Mouse (Mus musculus): ENCODE results near the gene Utrn. TPM values are rescaled to one million over a fixed set of nuclear protein-coding genes. Genes with fewer than 3 reads are reported as not detected.

Utrn gene
- polyA plus RNA-seq, 2 experiments, result 34.1 to 76.0 TPM

GRCm38 (mm10) chr10:12866971-12867732 is 2.0 kb downstream of the Utrn start:
- Histone ChIP-seq H3K27me3 (ENCODE audit: control insufficient read depth, insufficient read depth, low read length) (no peaks in the 10 kb centered on the region), H3K27ac (replicated peaks; ENCODE audit: low read depth, low read length) (no peak overlapping the region), H3K9me3 (ENCODE audit: control insufficient read depth, low read length) (no peaks in the 10 kb centered on the region), H3K4me3 (replicated peaks; ENCODE audit: low read length) (peak overlapping the region; percentile 74), H3K36me3 (ENCODE audit: control insufficient read depth, insufficient read depth, low read length) (no peaks in the 10 kb centered on the region), H3K4me2 (replicated peaks; ENCODE audit: low read depth, low read length, severe bottlenecking) (peak overlapping the region; percentile 83), H3K9ac (ENCODE audit: low read depth, low read length, severe bottlenecking) (peak overlapping the region; percentile 88), H3K4me1 (ENCODE audit: control insufficient read depth, insufficient read depth, low read length) (peaks cover 4% of the 10 kb centered on the region; the same call in 1 of the 2 replicates)
- DNase-seq (ENCODE audit: low spot score) (peak; percentile 46), ATAC-seq (ENCODE audit: low FRiP score, low read depth) (no peak)
- WGBS, result 2% methylated on average over 28 of the region's 28 CpGs
- no peak for TF ChIP-seq POLR2A (IDR thresholded peaks at IDR 0.05; ENCODE audit: borderline replicate concordance, extremely low read depth, insufficient read depth, insufficient read length)

- no peak for TF ChIP-seq POLR2A (IDR thresholded peaks at IDR 0.05; ENCODE audit: borderline replicate concordance, extremely low read depth, insufficient read depth, insufficient read length)
- Histone ChIP-seq H3K27ac (replicated peaks; ENCODE audit: low read depth, low read length) (no peak overlapping the region), H3K27me3 (ENCODE audit: control insufficient read depth, insufficient read depth, low read length) (no peaks in the 10 kb centered on the region), H3K4me3 (replicated peaks; ENCODE audit: low read length) (no peak overlapping the region), H3K4me2 (replicated peaks; ENCODE audit: low read depth, low read length, severe bottlenecking) (no peak overlapping the region), H3K4me1 (ENCODE audit: control insufficient read depth, insufficient read depth, low read length) (peaks cover 16% of the 10 kb centered on the region; the same call in 1 of the 2 replicates), H3K9me3 (ENCODE audit: control insufficient read depth, low read length) (no peaks in the 10 kb centered on the region), H3K9ac (ENCODE audit: low read depth, low read length, severe bottlenecking) (no peak overlapping the region), H3K36me3 (ENCODE audit: control insufficient read depth, insufficient read depth, low read length) (peaks cover 10% of the 10 kb centered on the region)
- ATAC-seq (ENCODE audit: low FRiP score, low read depth) (no peak), DNase-seq (ENCODE audit: low spot score) (no peak)
- WGBS, result 81% methylated on average over 6 of the region's 6 CpGs
Observed at GRCm38 (mm10) chr10:12865201-12865600, 4.0 kb downstream of the Utrn start.

GRCm38 (mm10) chr10:12863581-12863980 is 5.6 kb downstream of the Utrn start:
- 93% methylated on average over 9 of the region's 9 CpGs for WGBS
- H3K9me3 ChIP-seq (ENCODE audit: control insufficient read depth, low read length), result no peaks in the 10 kb centered on the region
- no peak overlapping the region for H3K9ac ChIP-seq (ENCODE audit: low read depth, low read length, severe bottlenecking)
- H3K27ac ChIP-seq (replicated peaks; ENCODE audit: low read depth, low read length), result no peak overlapping the region
- ATAC-seq (ENCODE audit: low FRiP score, low read depth), result no peak
- no peak overlapping the region for H3K4me2 ChIP-seq (replicated peaks; ENCODE audit: low read depth, low read length, severe bottlenecking)
- TF ChIP-seq POLR2A (IDR thresholded peaks at IDR 0.05; ENCODE audit: borderline replicate concordance, extremely low read depth, insufficient read depth, insufficient read length), result no peak
- H3K27me3 ChIP-seq (ENCODE audit: control insufficient read depth, insufficient read depth, low read length), result no peaks in the 10 kb centered on the region
- peaks cover 17% of the 10 kb centered on the region; the same call in 1 of the 2 replicates for H3K4me1 ChIP-seq (ENCODE audit: control insufficient read depth, insufficient read depth, low read length)
- H3K36me3 ChIP-seq (ENCODE audit: control insufficient read depth, insufficient read depth, low read length), result peaks cover 13% of the 10 kb centered on the region
- H3K4me3 ChIP-seq (replicated peaks; ENCODE audit: low read length), result no peak overlapping the region
- no peak for DNase-seq (ENCODE audit: low spot score)

GRCm38 (mm10) chr10:12862047-12862446 is 7.1 kb downstream of the Utrn start:
- no peak for TF ChIP-seq POLR2A (IDR thresholded peaks at IDR 0.05; ENCODE audit: borderline replicate concordance, extremely low read depth, insufficient read depth, insufficient read length)
- H3K27me3 ChIP-seq (ENCODE audit: control insufficient read depth, insufficient read depth, low read length), result no peaks in the 10 kb centered on the region
- no peak for DNase-seq (ENCODE audit: low spot score)
- no peak for ATAC-seq (ENCODE audit: low FRiP score, low read depth)
- H3K4me2 ChIP-seq (replicated peaks; ENCODE audit: low read depth, low read length, severe bottlenecking), result no peak overlapping the region
- H3K9me3 ChIP-seq (ENCODE audit: control insufficient read depth, low read length), result no peaks in the 10 kb centered on the region
- H3K4me1 ChIP-seq (ENCODE audit: control insufficient read depth, insufficient read depth, low read length), result peaks cover 17% of the 10 kb centered on the region; the same call in 1 of the 2 replicates
- no peak overlapping the region for H3K4me3 ChIP-seq (replicated peaks; ENCODE audit: low read length)
- peaks cover 13% of the 10 kb centered on the region for H3K36me3 ChIP-seq (ENCODE audit: control insufficient read depth, insufficient read depth, low read length)
- 75% methylated on average over 8 of the region's 8 CpGs for WGBS
- no peak overlapping the region for H3K9ac ChIP-seq (ENCODE audit: low read depth, low read length, severe bottlenecking)
- H3K27ac ChIP-seq (replicated peaks; ENCODE audit: low read depth, low read length), result no peak overlapping the region

DNA sequence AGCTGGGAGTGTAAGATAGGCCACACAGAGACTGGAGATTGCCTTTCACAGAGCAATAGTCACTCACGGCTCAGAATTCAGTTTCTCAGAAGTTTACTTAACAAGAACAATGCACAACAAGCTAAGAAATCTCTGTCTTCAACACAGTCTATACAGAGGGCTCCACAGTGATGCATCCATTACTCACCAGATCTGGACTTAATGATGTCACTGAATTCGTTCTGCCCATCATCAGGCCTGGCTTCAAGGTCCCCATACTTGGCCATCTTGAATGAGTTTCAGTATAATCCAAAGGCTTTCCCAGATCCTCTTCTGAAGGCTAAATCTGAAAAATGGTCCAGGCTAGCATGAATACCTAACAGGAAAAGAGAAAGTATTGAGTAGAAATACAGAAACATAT is 7.8 kb downstream of the Utrn start:
- no peak for ATAC-seq (ENCODE audit: low FRiP score, low read depth)
- Histone ChIP-seq H3K4me1 (ENCODE audit: control insufficient read depth, insufficient read depth, low read length) (peaks cover 13% of the 10 kb centered on the region; the same call in 1 of the 2 replicates), H3K36me3 (ENCODE audit: control insufficient read depth, insufficient read depth, low read length) (peaks cover 13% of the 10 kb centered on the region), H3K27ac (replicated peaks; ENCODE audit: low read depth, low read length) (no peak overlapping the region), H3K4me3 (replicated peaks; ENCODE audit: low read length) (no peak overlapping the region), H3K27me3 (ENCODE audit: control insufficient read depth, insufficient read depth, low read length) (no peaks in the 10 kb centered on the region), H3K9me3 (ENCODE audit: control insufficient read depth, low read length) (no peaks in the 10 kb centered on the region), H3K9ac (ENCODE audit: low read depth, low read length, severe bottlenecking) (no peak overlapping the region), H3K4me2 (replicated peaks; ENCODE audit: low read depth, low read length, severe bottlenecking) (no peak overlapping the region)
- TF ChIP-seq POLR2A (IDR thresholded peaks at IDR 0.05; ENCODE audit: borderline replicate concordance, extremely low read depth, insufficient read depth, insufficient read length), result no peak
- 85% methylated on average over 2 of the region's 2 CpGs for WGBS
- no peak for DNase-seq (ENCODE audit: low spot score)

Measured in limb, embryonic 14.5 days (tissue).